Mouse (Mus musculus): ENCODE measurements at regions not wholly inside any gene's neighbourhood (a gene's known extent, or its start where the extent isn't known, plus 50 kb on each side); places are given as distances from the start of the nearest gene placed in this dataset.

DNA sequence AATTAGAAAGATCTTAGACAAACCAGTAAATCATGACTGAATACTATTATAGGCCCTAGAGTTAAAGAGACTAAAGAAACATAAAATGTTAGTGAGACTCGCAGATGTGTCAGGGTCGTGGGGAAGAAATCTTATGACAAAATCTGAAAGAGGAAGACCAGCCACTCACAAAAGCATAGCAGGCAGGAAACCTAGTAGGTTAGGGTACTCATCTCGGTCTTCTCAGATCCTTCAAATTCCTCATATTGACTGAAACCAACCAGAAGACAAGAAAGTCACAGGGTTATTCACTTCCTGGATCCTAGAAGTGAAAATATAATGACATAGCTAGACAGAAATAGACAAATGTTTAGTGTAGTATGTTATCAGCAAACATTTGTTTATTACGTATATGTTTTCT is 387.5 kb downstream of the Cenpc1 start:
- TF ChIP-seq EP300 (IDR thresholded peaks at IDR 0.05; ENCODE audit: low read depth): no peak
- TF ChIP-seq CTCF (IDR thresholded peaks at IDR 0.05; ENCODE audit: low read depth): no peak

Data from liver, postnatal 0 days (tissue).